Mouse (Mus musculus): ENCODE data around the gene Tdrd3.

DNA sequence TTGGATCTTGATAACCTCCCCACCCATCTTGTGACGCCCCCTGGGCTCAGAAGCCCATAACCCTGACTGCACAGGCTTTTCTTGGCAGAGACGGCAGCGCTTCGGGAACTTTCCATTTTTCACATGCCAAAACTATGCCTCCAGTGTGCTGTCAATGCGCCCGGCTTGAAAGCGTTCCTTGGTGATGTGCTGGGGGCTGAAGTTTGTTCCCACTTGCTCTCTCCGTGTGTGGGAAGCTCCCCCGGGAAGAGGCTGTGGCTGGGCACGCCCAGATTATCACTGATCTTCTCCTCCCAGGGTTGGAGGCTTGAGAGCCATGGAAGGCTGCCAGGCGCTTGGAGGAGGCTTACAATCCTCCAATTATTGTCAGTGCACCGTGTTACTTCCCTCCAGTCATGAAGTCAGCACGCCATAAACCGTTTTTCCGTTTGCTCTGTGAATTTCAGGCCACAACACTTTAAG lies 152.0 kb downstream of the Tdrd3 start:
- no peak for TF ChIP-seq CTCF (IDR thresholded peaks at IDR 0.05)
- TF ChIP-seq POLR2A (IDR thresholded peaks at IDR 0.05; ENCODE audit: insufficient read depth, low read depth, low read length), result no peak
- no peak for TF ChIP-seq EP300 (IDR thresholded peaks at IDR 0.05; ENCODE audit: insufficient read depth, low read depth, low read length)
